In genomic region chr12:12148659-12149399, GRCm38 (mm10) we compare ENCODE assay signal across 11 mouse cellular contexts.
A peak's percentile ranks its signal among the peaks of the same experiment; 100 is the strongest.
DNase-seq lines count a peak whose midpoint lies in the region; ATAC-seq lines count a peak whose summit lies in the region.
"Had no signal": no experiment of that assay in that cellular context is flagged by ENCODE, and none has a peak within 500 bp of the region (broad histone marks: within the 10 kb centered on the region; RNA-seq: fewer than 3 reads in every experiment).

No protein-coding gene starts in this region.

- no peak overlapping the region for H3K27ac ChIP-seq in neural tube, embryonic 11.5 days (ENCODE audit: low read depth, low read length)
- no peak overlapping the region for H3K27ac ChIP-seq in hindbrain, embryonic 16.5 days (ENCODE audit: low read depth, low read length)
- H3K27ac ChIP-seq: heart, embryonic 13.5 days; macrophage had no signal

- H3K4me3 ChIP-seq in neural tube, embryonic 11.5 days (ENCODE audit: low read depth, low read length) = no peak overlapping the region
- no peak overlapping the region for H3K4me3 ChIP-seq in hindbrain, embryonic 16.5 days (ENCODE audit: low read length)
- H3K4me3 ChIP-seq: heart, embryonic 13.5 days had no signal

- peak; percentile 58; the same call in 1 of the 2 replicates for ATAC-seq in neural tube, embryonic 11.5 days (ENCODE audit: insufficient read depth, low FRiP score, low TSS enrichment)
- peak; percentile 74; the same call in 1 of the 2 replicates for ATAC-seq in hindbrain, embryonic 16.5 days

- no peak overlapping the region for H3K4me2 ChIP-seq in neural tube, embryonic 11.5 days (ENCODE audit: low read depth)
- no peak overlapping the region for H3K4me2 ChIP-seq in hindbrain, embryonic 16.5 days (ENCODE audit: low read length)
- H3K4me2 ChIP-seq: heart, embryonic 13.5 days had no signal

- no peaks in the 10 kb centered on the region for H3K9me3 ChIP-seq in neural tube, embryonic 11.5 days (ENCODE audit: control insufficient read depth, low read length)
- no peaks in the 10 kb centered on the region for H3K9me3 ChIP-seq in hindbrain, embryonic 16.5 days (ENCODE audit: control insufficient read depth, low read length)
- H3K9me3 ChIP-seq: heart, embryonic 13.5 days had no signal

- no peak overlapping the region for H3K9ac ChIP-seq in neural tube, embryonic 11.5 days (ENCODE audit: low read length)
- no peak overlapping the region for H3K9ac ChIP-seq in hindbrain, embryonic 16.5 days (ENCODE audit: low read depth, low read length)
- H3K9ac ChIP-seq: heart, embryonic 13.5 days had no signal

- intact Hi-C loops in heart, postnatal 25 days (cut with DNase I) = loop anchor here (5.0 kb wide), 1 partner anchor 797 kb away; no protein-coding TSS in a partner anchor

- WGBS in neural tube, embryonic 11.5 days = 69% methylated on average over 3 of the region's 3 CpGs
- WGBS in hindbrain, embryonic 16.5 days = 68% methylated on average over 3 of the region's 3 CpGs

- peak; percentile 20 for DNase-seq in cerebellum, adult 9-10 months
- no peak for DNase-seq in cerebellum, adult 9-11 months
- DNase-seq in neural tube, embryonic 11.5 days (ENCODE audit: low spot score) = no peak
- no peak for DNase-seq in neural tube, embryonic 10.5 days (ENCODE audit: extremely low spot score, low spot score)
- DNase-seq in retina, postnatal 1 day = peak; percentile 66
- DNase-seq in heart, postnatal 25 days (ENCODE audit: low spot score) = no peak
- DNase-seq in testis, postnatal 14 days (ENCODE audit: low spot score) = no peak

- no peaks in the 10 kb centered on the region for H3K27me3 ChIP-seq in neural tube, embryonic 11.5 days (ENCODE audit: control insufficient read depth, insufficient read depth, low read length)
- no peaks in the 10 kb centered on the region for H3K27me3 ChIP-seq in hindbrain, embryonic 16.5 days (replicated peaks; ENCODE audit: control insufficient read depth, insufficient read depth, low read length)
- H3K27me3 ChIP-seq: heart, embryonic 13.5 days had no signal

- H3K36me3 ChIP-seq in neural tube, embryonic 11.5 days (ENCODE audit: control insufficient read depth, insufficient read depth, low read length) = no peaks in the 10 kb centered on the region
- H3K36me3 ChIP-seq in hindbrain, embryonic 16.5 days (ENCODE audit: control insufficient read depth, insufficient read depth, low read length) = no peaks in the 10 kb centered on the region
- H3K36me3 ChIP-seq: G1E; heart, embryonic 13.5 days had no signal

- H3K4me1 ChIP-seq in neural tube, embryonic 11.5 days (ENCODE audit: control insufficient read depth, insufficient read depth, low read length) = no peaks in the 10 kb centered on the region
- peaks cover 2% of the 10 kb centered on the region; the same call in 1 of the 2 replicates for H3K4me1 ChIP-seq in hindbrain, embryonic 16.5 days (ENCODE audit: control insufficient read depth, insufficient read depth, low read depth, low read length)
- H3K4me1 ChIP-seq: heart, embryonic 13.5 days had no signal

Comparison
In these comparisons a context has a peak if more than half of its experiments do, and no peak if none do; other contexts are left out.
1. DNase-seq: peak in cerebellum, adult 9-10 months (single experiment) and retina, postnatal 1 day (single experiment); none in cerebellum, adult 9-11 months (single experiment), neural tube, embryonic 11.5 days (single experiment), neural tube, embryonic 10.5 days (single experiment), heart, postnatal 25 days (single experiment) and testis, postnatal 14 days (single experiment).